Mouse (Mus musculus): ENCODE data around the gene Nceh1. TPM values are rescaled to one million over a fixed set of nuclear protein-coding genes. Genes with fewer than 3 reads are reported as not detected.

The Nceh1 gene
- polyA plus RNA-seq, 1 experiment from 2014 or later, result 251 TPM

- H3K36me3 ChIP-seq (ENCODE audit: inconsistent target), result peaks cover 22% of the 10 kb centered on the region
- WGBS (ENCODE audit: missing documents), result 91% methylated on average over 5 of the region's 5 CpGs
Measured at GRCm38 (mm10) chr3:27323551-27323950, 140.8 kb downstream of the Nceh1 start.

DNA sequence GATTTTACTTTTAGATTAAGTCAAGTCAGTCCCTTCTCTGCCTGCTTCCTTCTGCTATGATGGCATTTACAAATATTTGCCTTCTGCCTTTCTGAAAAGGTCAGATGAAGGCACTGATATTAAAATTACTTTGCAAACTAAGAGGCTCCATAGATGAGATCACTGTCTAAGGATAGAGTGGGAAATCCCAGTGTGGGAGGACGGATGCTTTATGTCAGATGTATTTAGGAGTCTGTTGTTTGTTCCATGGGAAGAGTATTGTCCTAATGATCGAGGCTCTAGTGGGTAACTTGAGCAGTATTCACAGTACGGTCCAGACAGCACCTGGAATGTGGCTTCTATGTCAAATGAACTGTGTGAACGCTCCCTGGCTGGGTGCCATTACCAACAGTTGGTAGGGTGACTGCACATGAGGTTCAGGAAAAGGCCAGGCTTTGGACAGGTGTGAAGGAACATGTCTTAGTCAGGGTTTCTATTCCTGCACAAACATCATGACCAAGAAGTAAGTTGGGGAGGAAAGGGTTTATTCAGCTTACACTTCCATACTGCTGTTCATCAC is 143.9 kb downstream of the Nceh1 start:
- H3K27ac ChIP-seq, result no peak overlapping the region
- no peaks in the 10 kb centered on the region for H3K79me2 ChIP-seq (ENCODE audit: inconsistent target)
- 95% methylated on average over 4 of the region's 4 CpGs for WGBS (ENCODE audit: missing documents)
- H3K4me3 ChIP-seq (ENCODE audit: inconsistent target), result no peak overlapping the region
- H3K36me3 ChIP-seq (ENCODE audit: inconsistent target), result peaks cover 44% of the 10 kb centered on the region

More at GRCm38 (mm10) chr3:27323551-27323950, 140.8 kb downstream of the Nceh1 start:
- Histone ChIP-seq H3K4me3 (ENCODE audit: inconsistent target) (no peak overlapping the region), H3K27ac (no peak overlapping the region), H3K79me2 (ENCODE audit: inconsistent target) (no peaks in the 10 kb centered on the region)

GRCm38 (mm10) chr3:27330706-27331105 is 147.9 kb downstream of the Nceh1 start:
- Histone ChIP-seq H3K79me2 (ENCODE audit: inconsistent target) (no peaks in the 10 kb centered on the region), H3K36me3 (ENCODE audit: inconsistent target) (peaks cover 68% of the 10 kb centered on the region), H3K27ac (no peak overlapping the region), H3K4me3 (ENCODE audit: inconsistent target) (no peak overlapping the region)
- WGBS (ENCODE audit: missing documents), result 37% methylated on average over 4 of the region's 5 CpGs

Other genes with a start within 250 kb of the Nceh1 start
- gene Ect2, start 29.1 kb upstream of the Nceh1 start, polyA plus RNA-seq (2018), result 1.3 to 5.8 TPM (median 2.8 TPM) in 3 replicates
- 1.2 to 14.0 TPM (median 1.4 TPM) in 3 replicates for gene Tnfsf10, start 134.1 kb downstream of the Nceh1 start, polyA plus RNA-seq (2018)
- gene Ghsr, start 188.4 kb downstream of the Nceh1 start, polyA plus RNA-seq (2018), result not detected in 3 replicates